Mouse (Mus musculus) intestine, embryonic 16.5 days (tissue): Measurements from ENCODE around the gene Naaa. TPM values are rescaled to one million over a fixed set of nuclear protein-coding genes. Genes with fewer than 3 reads are reported as not detected.
A peak's percentile ranks its signal among the peaks of the same experiment; 100 is the strongest.

Source experiments
- ATAC-seq: fragments of 200-750 bp; cut with Nextera tagmentation; 2 replicates; pipeline ENCODE4 v1.8.0; 2017; ENCODE audit warnings: moderate TSS enrichment, moderate library complexity
- H3K27ac ChIP-seq: fragments of 300-500 bp; sonication (generic); 2 replicates; pipeline ENCODE4 v1.5.1; 2014; ENCODE audit warnings: mild to moderate bottlenecking, low read length
- H3K27me3 ChIP-seq: fragments of 300-500 bp; sonication (generic); replicated peaks from 2 replicates; pipeline ENCODE4 v1.6.1; 2014; ENCODE audit warnings: low read length, control low read depth, mixed read lengths; ENCODE audit not compliant: control insufficient read depth, insufficient read depth
- H3K36me3 ChIP-seq: fragments of 300-500 bp; sonication (generic); 2 replicates; pipeline ENCODE4 v1.6.1; 2014; ENCODE audit warnings: low read length, control low read depth; ENCODE audit not compliant: control insufficient read depth, insufficient read depth
- H3K4me1 ChIP-seq: fragments of 300-500 bp; sonication (generic); 2 replicates; pipeline ENCODE4 v1.6.1; 2014; ENCODE audit warnings: low read length, control low read depth, mixed read lengths; ENCODE audit not compliant: control insufficient read depth, insufficient read depth
- H3K4me2 ChIP-seq: fragments of 300-500 bp; sonication (generic); 2 replicates; pipeline ENCODE4 v1.6.1; 2014; ENCODE audit warnings: low read depth, low read length, control low read depth
- H3K4me3 ChIP-seq: fragments of 300-500 bp; sonication (generic); 2 replicates; pipeline ENCODE4 v1.5.1; 2014; ENCODE audit warnings: mild to moderate bottlenecking, low read length
- H3K9ac ChIP-seq: fragments of 300-500 bp; sonication (generic); 2 replicates; pipeline ENCODE4 v1.6.1; 2014; ENCODE audit warnings: low read depth, low read length
- H3K9me3 ChIP-seq: fragments of 300-500 bp; sonication (generic); 2 replicates; pipeline ENCODE4 v1.6.1; 2016; ENCODE audit warnings: low read length, control low read depth; ENCODE audit not compliant: control insufficient read depth
- WGBS: fragments of 180-500 bp; shearing (Covaris S2); extraction: QIAGEN DNeasy Blood & Tissue Kit; methylation state at CpG from one replicate; pipeline ENCODE4 v1.1.7; 2014; 5-methylcytosine and 5-hydroxymethylcytosine counted together
- polyA plus RNA-seq: library from polyadenylated mRNA; unstranded; fragments of >200 nt; fragmentation: Nextera tagmentation; extraction: Ambion mirVana; gene quantifications from 2 replicates; pipeline ENCODE4 v1.2.1, GENCODE M21; 2015

Gene Naaa
- polyA plus RNA-seq, 1 experiment from 2014 or later, result 30.8 TPM

- H3K36me3 ChIP-seq, result no peaks in the 10 kb centered on the region
- no peak overlapping the region for H3K27ac ChIP-seq
- no peak overlapping the region for H3K9ac ChIP-seq
- no peaks in the 10 kb centered on the region for H3K9me3 ChIP-seq
- peaks cover 18% of the 10 kb centered on the region for H3K4me1 ChIP-seq
- no peak overlapping the region for H3K4me3 ChIP-seq
- 82% methylated on average over 10 of the region's 10 CpGs for WGBS
- no peaks in the 10 kb centered on the region for H3K27me3 ChIP-seq
- H3K4me2 ChIP-seq, result no peak overlapping the region
- no peak for ATAC-seq
Observed at GRCm38 (mm10) chr5:92278942-92279537, 1.1 kb upstream of the Naaa start.

GRCm38 (mm10) chr5:92270496-92270895 is 7.5 kb downstream of the Naaa start:
- ATAC-seq, result no peak
- Histone ChIP-seq H3K4me2 (no peak overlapping the region), H3K9ac (no peak overlapping the region), H3K27me3 (no peaks in the 10 kb centered on the region), H3K9me3 (no peaks in the 10 kb centered on the region), H3K4me1 (no peaks in the 10 kb centered on the region), H3K4me3 (no peak overlapping the region), H3K36me3 (no peaks in the 10 kb centered on the region), H3K27ac (no peak overlapping the region)
- WGBS, result 83% methylated on average over 7 of the region's 7 CpGs

- Histone ChIP-seq H3K27ac (no peak overlapping the region), H3K4me2 (no peak overlapping the region), H3K36me3 (no peaks in the 10 kb centered on the region), H3K27me3 (no peaks in the 10 kb centered on the region), H3K4me1 (no peaks in the 10 kb centered on the region; the same call in 1 of the 2 replicates), H3K4me3 (no peak overlapping the region), H3K9ac (no peak overlapping the region), H3K9me3 (no peaks in the 10 kb centered on the region)
- 50% methylated on average over 4 of the region's 4 CpGs for WGBS
- ATAC-seq, result peak; percentile 67; the same call in 1 of the 2 replicates
Observed at GRCm38 (mm10) chr5:92263761-92264359, 14.1 kb downstream of the Naaa start.

- WGBS, result 87% methylated on average over 8 of the region's 8 CpGs
- H3K9me3 ChIP-seq, result no peaks in the 10 kb centered on the region
- no peak overlapping the region for H3K27ac ChIP-seq
- H3K9ac ChIP-seq, result no peak overlapping the region
- no peaks in the 10 kb centered on the region; the same call in 1 of the 2 replicates for H3K4me1 ChIP-seq
- H3K27me3 ChIP-seq, result no peaks in the 10 kb centered on the region
- no peak overlapping the region for H3K4me2 ChIP-seq
- no peak overlapping the region for H3K4me3 ChIP-seq
- H3K36me3 ChIP-seq, result no peaks in the 10 kb centered on the region
- no peak for ATAC-seq
Observed at GRCm38 (mm10) chr5:92262646-92263045, 15.3 kb downstream of the Naaa start.

- ATAC-seq, result no peak
- Histone ChIP-seq H3K4me3 (no peak within 1 kb of the TSS), H3K27me3 (no peaks in the 10 kb centered on the region), H3K27ac (no peak within 1 kb of the TSS), H3K36me3 (no peaks in the 10 kb centered on the region), H3K4me2 (no peak within 1 kb of the TSS), H3K4me1 (0 out of 2 replicates have a peak, but pooled peaks cover 3% of the 10 kb centered on the region), H3K9me3 (no peaks in the 10 kb centered on the region), H3K9ac (no peak within 1 kb of the TSS)
- 30% methylated on average over 6 of the region's 6 CpGs for WGBS
Observed at GRCm38 (mm10) chr5:92256218-92256617, 21.8 kb downstream of the Naaa start, which contains the start of gene Ppef2. Ppef2 (minus strand) TSS chr5:92256278.

- no peak for ATAC-seq
- H3K4me3 ChIP-seq, result no peak overlapping the region
- no peak overlapping the region for H3K9ac ChIP-seq
- H3K27me3 ChIP-seq, result no peaks in the 10 kb centered on the region
- H3K27ac ChIP-seq, result no peak overlapping the region
- 69% methylated on average over 6 of the region's 6 CpGs for WGBS
- no peaks in the 10 kb centered on the region for H3K36me3 ChIP-seq
- no peak overlapping the region for H3K4me2 ChIP-seq
- 0 out of 2 replicates have a peak, but pooled peaks cover 3% of the 10 kb centered on the region for H3K4me1 ChIP-seq
- H3K9me3 ChIP-seq, result no peaks in the 10 kb centered on the region
Observed at GRCm38 (mm10) chr5:92254476-92254875, 23.5 kb downstream of the Naaa start.

GRCm38 (mm10) chr5:92252797-92253343 is 25.1 kb downstream of the Naaa start:
- no peak for ATAC-seq

GRCm38 (mm10) chr5:92252031-92252430 is 25.9 kb downstream of the Naaa start:
- Histone ChIP-seq H3K27ac (no peak overlapping the region), H3K27me3 (no peaks in the 10 kb centered on the region), H3K9ac (no peak overlapping the region), H3K36me3 (no peaks in the 10 kb centered on the region), H3K4me1 (0 out of 2 replicates have a peak, but pooled peaks cover 3% of the 10 kb centered on the region), H3K4me3 (no peak overlapping the region), H3K4me2 (no peak overlapping the region), H3K9me3 (0 out of 2 replicates have a peak, but pooled peaks cover 4% of the 10 kb centered on the region)
- no peak for ATAC-seq
- WGBS, result 92% methylated on average over 6 of the region's 6 CpGs

More at GRCm38 (mm10) chr5:92252797-92253343, 25.1 kb downstream of the Naaa start:
- 27% methylated on average over 18 of the region's 18 CpGs for WGBS
- no peak overlapping the region for H3K27ac ChIP-seq
- no peaks in the 10 kb centered on the region for H3K27me3 ChIP-seq
- no peaks in the 10 kb centered on the region for H3K36me3 ChIP-seq
- H3K4me3 ChIP-seq, result no peak overlapping the region
- H3K4me2 ChIP-seq, result no peak overlapping the region; the same call in 1 of the 2 replicates
- H3K9me3 ChIP-seq, result 0 out of 2 replicates have a peak, but pooled peaks cover 4% of the 10 kb centered on the region
- 0 out of 2 replicates have a peak, but pooled peaks cover 3% of the 10 kb centered on the region for H3K4me1 ChIP-seq
- H3K9ac ChIP-seq, result no peak overlapping the region

- peak; percentile 40; the same call in 1 of the 2 replicates for ATAC-seq
- Histone ChIP-seq H3K27ac (no peak overlapping the region), H3K9ac (no peak overlapping the region), H3K4me2 (no peak overlapping the region), H3K36me3 (no peaks in the 10 kb centered on the region), H3K9me3 (0 out of 2 replicates have a peak, but pooled peaks cover 4% of the 10 kb centered on the region), H3K4me3 (no peak overlapping the region), H3K27me3 (no peaks in the 10 kb centered on the region), H3K4me1 (no peaks in the 10 kb centered on the region)
- 79% methylated on average over 11 of the region's 11 CpGs for WGBS
Observed at GRCm38 (mm10) chr5:92248614-92249013, 29.4 kb downstream of the Naaa start.
